Mouse (Mus musculus): ENCODE results near the gene Fev. TPM values are rescaled to one million over a fixed set of nuclear protein-coding genes. Genes with fewer than 3 reads are reported as not detected.

Gene Fev
- polyA plus RNA-seq, 2 experiments: 0.05 to 0.14 TPM

DNA sequence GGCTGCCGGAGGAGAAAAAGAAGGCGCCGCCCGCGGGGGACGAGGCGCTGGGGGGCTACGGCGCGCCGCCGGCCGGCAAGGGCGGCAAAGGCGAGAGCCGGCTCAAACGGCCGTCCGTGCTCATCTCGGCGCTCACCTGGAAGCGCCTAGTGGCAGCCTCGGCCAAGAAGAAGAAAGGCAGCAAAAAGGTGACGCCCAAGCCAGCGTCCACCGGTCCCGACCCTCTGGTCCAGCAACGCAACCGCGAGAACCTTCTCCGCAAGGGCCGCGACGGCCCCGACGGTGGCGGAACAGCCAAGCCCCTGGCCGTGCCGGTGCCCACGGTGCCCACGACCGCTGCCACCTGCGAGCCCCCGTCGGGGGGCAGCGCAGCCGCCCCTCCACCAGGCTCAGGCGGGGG is 30.1 kb downstream of the Fev start:
- ATAC-seq (ENCODE audit: low FRiP score, low read depth): peak; percentile 5; the same call in 1 of the 2 replicates
- Histone ChIP-seq H3K27ac (replicated peaks; ENCODE audit: low read depth, low read length) (no peak overlapping the region), H3K4me2 (replicated peaks; ENCODE audit: low read depth, low read length, severe bottlenecking) (peak overlapping the region; percentile 98), H3K9ac (ENCODE audit: low read depth, low read length, severe bottlenecking) (peak overlapping the region; percentile 28; the same call in 1 of the 2 replicates), H3K4me1 (ENCODE audit: control insufficient read depth, insufficient read depth, low read length) (peaks cover 15% of the 10 kb centered on the region), H3K36me3 (ENCODE audit: control insufficient read depth, insufficient read depth, low read length) (no peaks in the 10 kb centered on the region), H3K4me3 (replicated peaks; ENCODE audit: low read length) (peak overlapping the region; percentile 59), H3K27me3 (ENCODE audit: control insufficient read depth, insufficient read depth, low read length) (peaks cover 79% of the 10 kb centered on the region), H3K9me3 (ENCODE audit: control insufficient read depth, low read length) (no peaks in the 10 kb centered on the region)
- DNase-seq (ENCODE audit: low spot score): no peak
- TF ChIP-seq POLR2A (IDR thresholded peaks at IDR 0.05; ENCODE audit: borderline replicate concordance, extremely low read depth, insufficient read depth, insufficient read length): no peak
- WGBS: under 1% methylated on average over 17 of the region's 48 CpGs

DNA sequence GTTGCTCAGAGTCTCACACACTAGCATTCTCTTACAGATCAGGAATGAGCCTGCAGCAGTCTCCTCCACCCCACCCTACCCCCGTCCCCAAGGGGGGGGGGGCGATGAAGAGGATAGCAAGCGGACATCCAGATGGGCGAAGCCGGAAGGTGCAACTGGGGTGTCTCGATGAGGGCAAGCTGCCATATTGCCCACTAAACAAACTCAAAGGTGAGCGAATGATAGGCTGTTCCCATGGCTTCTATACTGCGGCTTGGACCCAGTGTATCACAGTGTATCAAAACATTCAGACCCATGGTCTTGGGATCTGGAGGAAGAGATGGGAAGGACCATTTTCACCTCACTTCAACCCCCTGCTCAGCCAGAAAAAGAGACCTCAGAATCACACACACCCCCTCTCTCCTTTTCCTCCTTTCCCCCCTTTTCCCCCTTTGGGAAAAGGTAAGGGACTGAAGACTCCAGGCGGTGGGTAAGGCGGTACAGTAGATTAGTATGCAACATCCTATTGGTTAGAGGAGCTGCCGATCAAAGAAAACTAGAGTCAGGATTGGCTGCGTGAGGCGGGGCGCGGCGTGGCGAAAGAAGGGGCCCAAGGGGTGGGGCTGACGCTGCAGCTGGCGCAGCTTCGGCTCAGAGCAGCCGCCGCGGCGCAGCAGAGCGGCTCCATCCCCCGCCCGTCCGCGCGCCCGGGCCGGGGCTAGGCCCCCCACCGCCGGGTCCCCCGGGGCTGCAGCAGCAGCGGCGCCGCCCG is 30.7 kb downstream of the Fev start, which contains the start of gene Cdk5r2:
Gene Cdk5r2 (plus strand): TSS at position 629 of the 751 bp plus-strand sequence.
- Histone ChIP-seq H3K27ac (replicated peaks; ENCODE audit: low read depth, low read length) (no peak within 1 kb of the TSS), H3K27me3 (ENCODE audit: control insufficient read depth, insufficient read depth, low read length) (peaks cover 77% of the 10 kb centered on the region), H3K4me3 (replicated peaks; ENCODE audit: low read length) (peak within 1 kb of the TSS; percentile 59), H3K9ac (ENCODE audit: low read depth, low read length, severe bottlenecking) (peak within 1 kb of the TSS; percentile 28; the same call in 1 of the 2 replicates), H3K4me2 (replicated peaks; ENCODE audit: low read depth, low read length, severe bottlenecking) (peak within 1 kb of the TSS; percentile 98), H3K4me1 (ENCODE audit: control insufficient read depth, insufficient read depth, low read length) (peaks cover 15% of the 10 kb centered on the region), H3K9me3 (ENCODE audit: control insufficient read depth, low read length) (no peaks in the 10 kb centered on the region), H3K36me3 (ENCODE audit: control insufficient read depth, insufficient read depth, low read length) (no peaks in the 10 kb centered on the region)
- TF ChIP-seq POLR2A (IDR thresholded peaks at IDR 0.05; ENCODE audit: borderline replicate concordance, extremely low read depth, insufficient read depth, insufficient read length): no peak
- DNase-seq (ENCODE audit: low spot score) (peak; percentile 94), ATAC-seq (ENCODE audit: low FRiP score, low read depth) (peak; percentile 94)
- WGBS: 4% methylated on average over 35 of the region's 39 CpGs

DNA sequence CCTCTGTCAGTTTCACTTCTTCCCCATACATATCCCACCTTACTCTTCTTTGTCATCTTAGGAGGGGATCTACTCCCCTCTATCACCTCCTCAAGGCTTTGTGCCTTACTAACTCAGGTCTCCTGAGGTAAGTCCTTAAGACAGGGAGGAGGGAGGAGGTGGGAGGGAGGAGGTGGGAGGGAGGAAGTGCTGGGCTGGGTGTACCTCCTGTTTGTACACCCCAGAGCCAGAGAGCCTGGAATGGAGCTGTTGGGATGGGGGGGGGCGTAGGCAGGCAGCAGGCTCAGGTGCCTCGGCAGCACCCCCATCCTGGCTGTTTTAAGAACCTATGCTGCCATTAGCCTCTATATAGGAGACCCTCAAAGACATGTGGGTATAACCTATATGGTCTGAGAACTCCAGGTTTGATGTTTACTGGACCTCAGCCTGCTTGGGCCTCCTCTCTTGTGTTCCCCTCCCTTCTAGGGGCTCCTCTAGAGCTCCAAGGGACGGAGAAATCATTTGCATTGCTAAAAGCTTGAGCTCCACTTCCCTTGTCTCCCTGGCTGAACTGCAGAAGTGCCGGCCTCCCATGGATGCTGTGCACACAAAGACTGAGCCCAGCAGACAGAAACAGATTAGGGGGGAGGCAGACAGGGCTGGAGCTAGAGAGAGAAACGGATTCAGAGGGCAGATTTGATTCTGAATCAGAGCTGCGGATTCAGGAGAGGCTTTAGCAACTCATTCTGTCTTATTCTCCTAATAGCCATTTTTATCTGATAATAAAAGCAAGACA is 34.0 kb downstream of the Fev start:
- Histone ChIP-seq H3K9ac (ENCODE audit: low read depth, low read length, severe bottlenecking) (no peak overlapping the region), H3K4me3 (replicated peaks; ENCODE audit: low read length) (no peak overlapping the region), H3K36me3 (ENCODE audit: control insufficient read depth, insufficient read depth, low read length) (no peaks in the 10 kb centered on the region), H3K9me3 (ENCODE audit: control insufficient read depth, low read length) (no peaks in the 10 kb centered on the region), H3K27me3 (ENCODE audit: control insufficient read depth, insufficient read depth, low read length) (peaks cover 44% of the 10 kb centered on the region), H3K4me1 (ENCODE audit: control insufficient read depth, insufficient read depth, low read length) (peaks cover 10% of the 10 kb centered on the region; the same call in 1 of the 2 replicates), H3K27ac (replicated peaks; ENCODE audit: low read depth, low read length) (no peak overlapping the region), H3K4me2 (replicated peaks; ENCODE audit: low read depth, low read length, severe bottlenecking) (no peak overlapping the region)
- TF ChIP-seq POLR2A (IDR thresholded peaks at IDR 0.05; ENCODE audit: borderline replicate concordance, extremely low read depth, insufficient read depth, insufficient read length): no peak
- DNase-seq (ENCODE audit: low spot score) (no peak), ATAC-seq (ENCODE audit: low FRiP score, low read depth) (no peak)
- WGBS: 18% methylated on average over 6 of the region's 6 CpGs

DNA sequence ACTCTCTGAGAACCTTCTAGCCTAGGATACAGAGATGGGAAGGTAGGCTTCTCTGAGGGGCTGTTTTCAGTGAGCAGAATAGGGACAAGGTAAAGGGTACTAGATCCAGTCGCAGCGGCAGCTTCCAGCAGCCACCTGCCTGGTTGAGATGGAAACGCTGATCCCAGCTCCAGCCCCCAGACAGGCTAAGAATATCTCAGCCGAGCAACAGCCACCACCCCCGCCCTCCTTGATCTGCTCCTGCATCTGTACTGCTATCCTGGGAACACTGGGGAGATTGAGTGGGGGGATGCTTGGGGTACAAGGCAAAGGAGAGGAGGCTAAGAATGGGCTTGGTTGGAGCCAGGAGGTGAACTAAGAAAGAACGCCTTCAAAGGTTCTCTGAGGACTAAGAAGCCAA is 35.0 kb downstream of the Fev start:
- H3K9me3 ChIP-seq (ENCODE audit: control insufficient read depth, low read length): no peaks in the 10 kb centered on the region
- peaks cover 4% of the 10 kb centered on the region; the same call in 1 of the 2 replicates for H3K4me1 ChIP-seq (ENCODE audit: control insufficient read depth, insufficient read depth, low read length)
- H3K4me2 ChIP-seq (replicated peaks; ENCODE audit: low read depth, low read length, severe bottlenecking): no peak overlapping the region
- no peaks in the 10 kb centered on the region for H3K36me3 ChIP-seq (ENCODE audit: control insufficient read depth, insufficient read depth, low read length)
- H3K9ac ChIP-seq (ENCODE audit: low read depth, low read length, severe bottlenecking): no peak overlapping the region
- peaks cover 34% of the 10 kb centered on the region for H3K27me3 ChIP-seq (ENCODE audit: control insufficient read depth, insufficient read depth, low read length)
- TF ChIP-seq POLR2A (IDR thresholded peaks at IDR 0.05; ENCODE audit: borderline replicate concordance, extremely low read depth, insufficient read depth, insufficient read length): no peak
- DNase-seq (ENCODE audit: low spot score) (no peak), ATAC-seq (ENCODE audit: low FRiP score, low read depth) (no peak)
- no peak overlapping the region for H3K27ac ChIP-seq (replicated peaks; ENCODE audit: low read depth, low read length)
- WGBS: 19% methylated on average over 6 of the region's 6 CpGs
- no peak overlapping the region for H3K4me3 ChIP-seq (replicated peaks; ENCODE audit: low read length)

DNA sequence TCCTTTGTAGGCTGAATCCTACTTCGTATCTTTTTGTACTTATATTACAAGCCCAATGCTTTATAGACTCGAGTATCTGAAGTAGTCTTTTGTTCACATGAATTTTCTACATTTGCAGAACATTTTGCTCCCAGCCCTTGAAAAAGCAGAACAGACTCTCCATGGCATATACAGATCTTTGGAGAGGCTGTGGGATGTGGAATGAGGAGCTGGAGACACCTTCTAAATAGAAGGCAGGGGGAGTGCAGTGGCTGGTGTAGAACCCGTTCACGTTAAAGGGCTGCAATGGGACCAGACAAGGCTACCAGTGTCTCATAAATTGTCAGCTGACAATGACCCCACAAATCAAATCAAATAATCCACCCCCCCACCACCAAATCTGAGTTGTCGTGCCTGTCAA is 36.3 kb downstream of the Fev start:
- Histone ChIP-seq H3K27me3 (ENCODE audit: control insufficient read depth, insufficient read depth, low read length) (peaks cover 29% of the 10 kb centered on the region), H3K4me1 (ENCODE audit: control insufficient read depth, insufficient read depth, low read length) (no peaks in the 10 kb centered on the region), H3K4me2 (replicated peaks; ENCODE audit: low read depth, low read length, severe bottlenecking) (no peak overlapping the region), H3K9ac (ENCODE audit: low read depth, low read length, severe bottlenecking) (no peak overlapping the region), H3K9me3 (ENCODE audit: control insufficient read depth, low read length) (no peaks in the 10 kb centered on the region), H3K4me3 (replicated peaks; ENCODE audit: low read length) (no peak overlapping the region), H3K27ac (replicated peaks; ENCODE audit: low read depth, low read length) (no peak overlapping the region), H3K36me3 (ENCODE audit: control insufficient read depth, insufficient read depth, low read length) (no peaks in the 10 kb centered on the region)
- WGBS: 53% methylated on average over 5 of the region's 5 CpGs
- no peak for DNase-seq (ENCODE audit: low spot score)
- no peak for TF ChIP-seq POLR2A (IDR thresholded peaks at IDR 0.05; ENCODE audit: borderline replicate concordance, extremely low read depth, insufficient read depth, insufficient read length)
- ATAC-seq (ENCODE audit: low FRiP score, low read depth): no peak
